Mouse (Mus musculus) liver, embryonic 15.5 days (tissue): Measurements from ENCODE around the gene 1700016H13Rik. TPM values are rescaled to one million over a fixed set of nuclear protein-coding genes. Genes with fewer than 3 reads are reported as not detected.

ENCODE experiments used
- ATAC-seq: fragments of 200-750 bp; cut with Nextera tagmentation; 2 replicates; pipeline ENCODE4 v1.8.0; 2017; ENCODE audit warnings: moderate number of reproducible peaks, mild to moderate bottlenecking, moderate library complexity; ENCODE audit not compliant: insufficient read depth
- H3K27ac ChIP-seq: fragments of 300-500 bp; sonication (generic); replicated peaks from 2 replicates; pipeline ENCODE4 v1.5.1; 2015; ENCODE audit warnings: mild to moderate bottlenecking, inconsistent platforms
- H3K27me3 ChIP-seq: fragments of 300-500 bp; sonication (generic); 2 replicates; pipeline ENCODE4 v1.6.1; 2015; ENCODE audit warnings: mild to moderate bottlenecking, inconsistent platforms
- H3K36me3 ChIP-seq: fragments of 300-500 bp; sonication (generic); replicated peaks from 2 replicates; pipeline ENCODE4 v1.6.1; 2015; ENCODE audit warnings: moderate library complexity, mild to moderate bottlenecking, inconsistent platforms
- H3K4me1 ChIP-seq: fragments of 300-500 bp; sonication (generic); replicated peaks from 2 replicates; pipeline ENCODE4 v1.6.1; 2015; ENCODE audit warnings: inconsistent platforms
- H3K4me2 ChIP-seq: fragments of 300-500 bp; sonication (generic); 2 replicates; pipeline ENCODE4 v1.6.1; 2015; ENCODE audit warnings: moderate library complexity, mild to moderate bottlenecking, inconsistent platforms
- H3K4me3 ChIP-seq: fragments of 300-500 bp; sonication (generic); replicated peaks from 2 replicates; pipeline ENCODE4 v1.5.1; 2015; ENCODE audit warnings: mild to moderate bottlenecking, inconsistent platforms
- H3K9ac ChIP-seq: fragments of 300-500 bp; sonication (generic); 2 replicates; pipeline ENCODE4 v1.6.1; 2015; ENCODE audit warnings: moderate library complexity, mild to moderate bottlenecking, inconsistent platforms
- H3K9me3 ChIP-seq: fragments of 300-500 bp; sonication (generic); replicated peaks from 2 replicates; pipeline ENCODE4 v1.6.1; 2016; ENCODE audit warnings: inconsistent platforms
- WGBS: fragments of 180-500 bp; shearing (Covaris S2); methylation state at CpG from one replicate; pipeline ENCODE4 v1.1.7; 2015; ENCODE audit warnings: mixed read lengths; ENCODE audit not compliant: insufficient replicate concordance; 5-methylcytosine and 5-hydroxymethylcytosine counted together
- polyA plus RNA-seq: library from polyadenylated mRNA; unstranded; fragments of >200 nt; fragmentation: Nextera tagmentation; extraction: Ambion mirVana; gene quantifications from 2 replicates; pipeline ENCODE4 v1.2.1, GENCODE M21; 2015

1700016H13Rik gene
- polyA plus RNA-seq, 1 experiment from 2014 or later, result not detected

- Histone ChIP-seq H3K27me3 (0 out of 2 replicates have a peak, but pooled peaks cover 3% of the 10 kb centered on the region), H3K9me3 (no peaks in the 10 kb centered on the region), H3K4me2 (no peak overlapping the region), H3K27ac (no peak overlapping the region), H3K9ac (no peak overlapping the region), H3K4me3 (no peak overlapping the region), H3K4me1 (no peaks in the 10 kb centered on the region), H3K36me3 (no peaks in the 10 kb centered on the region)
- ATAC-seq, result no peak
- 42% methylated on average over 3 of the region's 3 CpGs for WGBS
Measured at GRCm38 (mm10) chr5:103671858-103672257, 16.0 kb upstream of the 1700016H13Rik start.

- no peak for ATAC-seq
- WGBS, result 45% methylated on average over 2 of the region's 2 CpGs
- Histone ChIP-seq H3K9ac (no peak overlapping the region), H3K27me3 (no peaks in the 10 kb centered on the region), H3K4me1 (no peaks in the 10 kb centered on the region), H3K27ac (no peak overlapping the region), H3K36me3 (no peaks in the 10 kb centered on the region), H3K9me3 (no peaks in the 10 kb centered on the region), H3K4me3 (no peak overlapping the region), H3K4me2 (no peak overlapping the region)
Measured at GRCm38 (mm10) chr5:103665876-103666275, 10.1 kb upstream of the 1700016H13Rik start.

- no peaks in the 10 kb centered on the region for H3K27me3 ChIP-seq
- no peaks in the 10 kb centered on the region for H3K4me1 ChIP-seq
- H3K9me3 ChIP-seq, result no peaks in the 10 kb centered on the region
- no peak overlapping the region for H3K4me2 ChIP-seq
- ATAC-seq, result no peak
- H3K27ac ChIP-seq, result no peak overlapping the region
- no peaks in the 10 kb centered on the region for H3K36me3 ChIP-seq
- 67% methylated on average over 9 of the region's 9 CpGs for WGBS
- H3K4me3 ChIP-seq, result no peak overlapping the region
- H3K9ac ChIP-seq, result no peak overlapping the region
Measured at GRCm38 (mm10) chr5:103664932-103665331, 9.1 kb upstream of the 1700016H13Rik start.

GRCm38 (mm10) chr5:103659571-103659970, 3.8 kb upstream of the 1700016H13Rik start:
- no peaks in the 10 kb centered on the region for H3K9me3 ChIP-seq
- no peak overlapping the region for H3K27ac ChIP-seq
- no peak overlapping the region for H3K4me3 ChIP-seq
- H3K27me3 ChIP-seq, result peaks cover 16% of the 10 kb centered on the region
- H3K9ac ChIP-seq, result no peak overlapping the region
- ATAC-seq, result no peak
- H3K4me1 ChIP-seq, result peaks cover 9% of the 10 kb centered on the region
- no peaks in the 10 kb centered on the region for H3K36me3 ChIP-seq
- H3K4me2 ChIP-seq, result no peak overlapping the region
- 31% methylated on average over 3 of the region's 3 CpGs for WGBS

- Histone ChIP-seq H3K4me1 (peaks cover 9% of the 10 kb centered on the region), H3K9me3 (no peaks in the 10 kb centered on the region), H3K4me3 (no peak overlapping the region), H3K27ac (no peak overlapping the region), H3K4me2 (no peak overlapping the region), H3K27me3 (peaks cover 16% of the 10 kb centered on the region), H3K9ac (no peak overlapping the region), H3K36me3 (no peaks in the 10 kb centered on the region)
- WGBS, result 48% methylated on average over 5 of the region's 5 CpGs
- ATAC-seq, result no peak
Measured at GRCm38 (mm10) chr5:103658921-103659320, 3.1 kb upstream of the 1700016H13Rik start.

- H3K4me1 ChIP-seq, result peaks cover 9% of the 10 kb centered on the region
- no peaks in the 10 kb centered on the region for H3K36me3 ChIP-seq
- WGBS, result 55% methylated on average over 4 of the region's 4 CpGs
- H3K27me3 ChIP-seq, result peaks cover 16% of the 10 kb centered on the region
- H3K9ac ChIP-seq, result no peak overlapping the region
- no peak overlapping the region for H3K27ac ChIP-seq
- no peak for ATAC-seq
- no peak overlapping the region for H3K4me3 ChIP-seq
- H3K9me3 ChIP-seq, result no peaks in the 10 kb centered on the region
- H3K4me2 ChIP-seq, result peak overlapping the region; percentile 88; the same call in 1 of the 2 replicates
Measured at GRCm38 (mm10) chr5:103654780-103655179, 1.0 kb downstream of the 1700016H13Rik start.

- Histone ChIP-seq H3K4me3 (no peak overlapping the region), H3K4me1 (peaks cover 9% of the 10 kb centered on the region), H3K27me3 (peaks cover 16% of the 10 kb centered on the region), H3K4me2 (no peak overlapping the region), H3K9me3 (no peaks in the 10 kb centered on the region), H3K36me3 (no peaks in the 10 kb centered on the region), H3K9ac (no peak overlapping the region), H3K27ac (no peak overlapping the region)
- WGBS, result 20% methylated on average over 6 of the region's 6 CpGs
- no peak for ATAC-seq
Measured at GRCm38 (mm10) chr5:103654225-103654624, 1.6 kb downstream of the 1700016H13Rik start.

GRCm38 (mm10) chr5:103647320-103647719, 8.5 kb downstream of the 1700016H13Rik start:
- Histone ChIP-seq H3K27me3 (no peaks in the 10 kb centered on the region), H3K27ac (no peak overlapping the region), H3K36me3 (no peaks in the 10 kb centered on the region), H3K4me2 (no peak overlapping the region), H3K4me1 (no peaks in the 10 kb centered on the region), H3K9ac (no peak overlapping the region), H3K4me3 (no peak overlapping the region), H3K9me3 (no peaks in the 10 kb centered on the region)
- 61% methylated on average over 3 of the region's 3 CpGs for WGBS
- ATAC-seq, result no peak

GRCm38 (mm10) chr5:103644167-103644566, 11.6 kb downstream of the 1700016H13Rik start:
- Histone ChIP-seq H3K36me3 (no peaks in the 10 kb centered on the region), H3K9ac (no peak overlapping the region), H3K4me1 (no peaks in the 10 kb centered on the region), H3K27me3 (no peaks in the 10 kb centered on the region), H3K27ac (no peak overlapping the region), H3K9me3 (no peaks in the 10 kb centered on the region), H3K4me2 (no peak overlapping the region), H3K4me3 (no peak overlapping the region)
- 67% methylated on average over 1 of the region's 1 CpGs for WGBS
- no peak for ATAC-seq

GRCm38 (mm10) chr5:103637162-103637561, 18.6 kb downstream of the 1700016H13Rik start:
- ATAC-seq, result no peak
- H3K9me3 ChIP-seq, result no peaks in the 10 kb centered on the region
- no peaks in the 10 kb centered on the region for H3K27me3 ChIP-seq
- H3K27ac ChIP-seq, result no peak overlapping the region
- H3K4me1 ChIP-seq, result no peaks in the 10 kb centered on the region
- no peak overlapping the region for H3K4me2 ChIP-seq
- H3K4me3 ChIP-seq, result no peak overlapping the region
- 63% methylated on average over 2 of the region's 2 CpGs for WGBS
- no peaks in the 10 kb centered on the region for H3K36me3 ChIP-seq
- no peak overlapping the region for H3K9ac ChIP-seq

GRCm38 (mm10) chr5:103629854-103630580, 25.8 kb downstream of the 1700016H13Rik start:
- H3K4me1 ChIP-seq, result no peaks in the 10 kb centered on the region
- no peak overlapping the region for H3K4me2 ChIP-seq
- no peaks in the 10 kb centered on the region for H3K36me3 ChIP-seq
- no peak overlapping the region for H3K9ac ChIP-seq
- H3K9me3 ChIP-seq, result no peaks in the 10 kb centered on the region
- ATAC-seq, result no peak
- WGBS, result 56% methylated on average over 9 of the region's 9 CpGs
- no peak overlapping the region for H3K4me3 ChIP-seq
- H3K27ac ChIP-seq, result no peak overlapping the region
- no peaks in the 10 kb centered on the region for H3K27me3 ChIP-seq
